Mouse (Mus musculus) common myeloid progenitor, adult 5-6 weeks (primary cell): ENCODE results near the gene Ppp1r9a. TPM values are rescaled to one million over a fixed set of nuclear protein-coding genes. Genes with fewer than 3 reads are reported as not detected.

Source experiments
- ATAC-seq: replicated peaks from 2 replicates; pipeline ENCODE4 v1.8.0; 2016; ENCODE audit warnings: low read depth, mild to moderate bottlenecking, moderate TSS enrichment, inconsistent platforms; ENCODE audit not compliant: poor library complexity, severe bottlenecking
- total RNA-seq: library from RNA; stranded (forward); fragments of 200-1000, 187-1606 nt; gene quantifications from 2 replicates; pipeline ENCODE4 v1.2.3, GENCODE M21; 2017

Gene Ppp1r9a
- total RNA-seq, 1 experiment from 2014 or later = 11.4 TPM

GRCm38 (mm10) chr6:5095365-5095973, 192.8 kb downstream of the Ppp1r9a start:
- ATAC-seq = no peak

DNA sequence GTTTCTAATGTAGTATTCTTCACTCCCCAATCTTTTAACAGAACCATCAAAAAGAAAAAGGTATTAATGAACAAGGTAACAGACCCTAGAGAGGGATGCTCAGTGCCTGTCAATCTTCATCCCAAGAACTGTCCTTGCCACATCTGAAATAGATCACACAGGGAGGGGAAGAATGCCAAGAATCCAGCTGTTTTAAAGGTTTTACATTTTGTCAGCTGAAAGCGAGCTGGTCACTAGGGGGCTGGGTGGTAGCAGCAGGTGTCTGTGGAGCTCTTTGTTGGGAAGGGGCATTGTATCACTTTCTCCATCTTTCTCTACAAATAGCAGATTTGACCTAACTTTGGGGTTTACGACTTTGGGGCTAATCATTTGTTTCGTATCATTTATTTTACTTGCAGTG, 194.6 kb downstream of the Ppp1r9a start:
- no peak for ATAC-seq

GRCm38 (mm10) chr6:5099282-5099681, 196.6 kb downstream of the Ppp1r9a start:
- ATAC-seq = no peak

GRCm38 (mm10) chr6:5099842-5100241, 197.1 kb downstream of the Ppp1r9a start:
- no peak for ATAC-seq

- no peak for ATAC-seq
Measured at GRCm38 (mm10) chr6:5100347-5100746, 197.6 kb downstream of the Ppp1r9a start.

DNA sequence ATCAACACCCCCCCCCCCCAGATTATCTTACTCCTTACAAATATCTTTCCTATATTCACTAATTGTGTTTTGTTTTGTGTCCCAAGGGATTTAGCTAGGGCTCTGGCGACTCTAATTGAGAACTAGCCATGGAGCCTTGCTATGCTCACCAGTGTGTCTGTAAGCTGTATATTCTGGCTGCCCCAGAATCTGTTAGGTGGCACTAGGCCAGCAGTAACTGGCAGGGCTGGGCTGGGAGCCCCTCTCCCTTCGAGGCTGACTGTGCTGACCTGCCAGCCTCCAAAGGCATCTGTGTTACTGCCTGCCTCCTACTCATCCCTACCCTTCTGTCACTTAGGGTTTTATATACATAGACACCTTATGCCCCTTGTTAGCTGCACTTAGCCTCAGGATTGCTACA, 200.0 kb downstream of the Ppp1r9a start:
- ATAC-seq = no peak

GRCm38 (mm10) chr6:5103769-5104168, 201.1 kb downstream of the Ppp1r9a start:
- ATAC-seq = peak; percentile 96

- ATAC-seq = 0 out of 2 replicates have a peak, but pooled peaks have one; percentile 4
Measured at GRCm38 (mm10) chr6:5104238-5104637, 201.5 kb downstream of the Ppp1r9a start.

DNA sequence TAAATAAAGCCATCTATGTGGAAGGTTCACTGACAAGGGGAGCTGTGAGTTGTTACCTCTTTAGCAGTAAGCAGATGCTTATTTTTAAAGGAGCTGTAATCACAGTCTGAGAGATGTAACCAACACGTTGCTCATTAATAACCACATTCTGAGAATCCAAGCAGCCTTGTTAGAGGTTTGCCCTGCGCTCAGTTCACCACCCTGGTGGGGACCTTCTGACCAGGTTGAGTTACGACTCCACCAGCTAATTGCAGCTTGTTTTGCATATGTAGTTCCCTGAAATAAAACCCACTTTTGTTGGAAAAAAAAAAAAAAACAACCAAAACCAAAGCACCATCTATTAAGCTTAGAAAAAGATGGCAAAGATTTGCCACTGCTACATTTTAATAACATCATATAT, 205.8 kb downstream of the Ppp1r9a start:
- ATAC-seq = no peak

- peak; percentile 100 for ATAC-seq
Measured at GRCm38 (mm10) chr6:5109925-5110714, 207.4 kb downstream of the Ppp1r9a start.

GRCm38 (mm10) chr6:5110715-5111048, 208.0 kb downstream of the Ppp1r9a start:
- ATAC-seq = no peak

DNA sequence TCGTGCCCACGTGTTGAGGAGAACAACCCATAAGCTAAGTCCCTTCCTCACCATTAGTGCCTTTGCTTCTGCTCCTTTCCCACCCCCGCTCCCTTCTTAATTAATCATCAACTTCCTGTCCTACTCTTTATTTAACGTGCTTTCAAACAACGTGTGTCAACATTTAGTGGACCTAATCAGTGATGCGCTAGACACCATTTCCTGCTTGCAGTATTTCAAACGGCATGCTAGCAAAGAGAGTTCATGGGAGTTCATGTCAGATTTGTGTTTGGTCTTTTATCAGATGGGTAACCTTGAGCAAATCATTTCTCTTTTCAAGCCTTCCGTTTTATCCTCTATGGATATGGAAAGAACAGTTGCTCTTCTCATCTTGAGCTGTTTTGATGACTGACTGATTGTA, 210.4 kb downstream of the Ppp1r9a start:
- no peak for ATAC-seq

DNA sequence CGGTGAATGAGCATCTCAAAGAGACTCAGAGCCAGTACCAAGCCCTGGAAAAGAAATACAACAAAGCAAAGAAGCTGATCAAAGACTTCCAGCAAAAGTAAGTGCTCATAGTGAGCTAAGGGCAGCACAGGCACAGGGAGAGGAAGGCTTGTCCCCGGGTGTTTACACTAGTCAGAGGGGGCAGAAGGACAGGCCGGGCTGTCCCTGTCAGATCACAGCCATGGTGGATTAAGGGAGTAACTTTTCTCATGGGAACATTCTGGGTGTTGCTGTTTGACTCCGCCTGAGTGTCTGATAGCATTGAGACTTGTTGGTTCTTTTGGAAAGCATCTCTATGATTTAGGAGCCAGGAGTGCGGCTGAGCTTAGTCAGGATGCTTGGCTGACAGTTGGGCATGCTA, 211.0 kb downstream of the Ppp1r9a start:
- ATAC-seq = no peak

DNA sequence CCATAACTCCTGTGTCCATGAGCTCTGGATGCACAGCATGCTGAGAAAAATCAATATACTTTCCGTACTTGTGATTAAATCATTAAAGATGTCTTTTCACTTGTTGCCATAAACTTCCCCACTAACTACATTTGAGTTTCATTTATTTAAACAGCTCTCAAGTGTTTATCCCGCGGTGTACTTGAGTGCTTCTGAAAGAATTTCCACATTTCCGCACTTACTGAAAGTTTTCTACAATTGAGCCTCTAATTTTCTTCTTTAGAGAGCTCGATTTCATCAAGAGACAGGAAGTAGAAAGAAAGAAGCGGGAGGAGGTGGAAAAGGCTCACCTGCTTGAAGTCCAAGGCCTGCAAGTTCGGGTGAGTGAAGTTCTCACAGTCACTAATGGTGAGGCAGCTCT, 212.1 kb downstream of the Ppp1r9a start:
- ATAC-seq = no peak

DNA sequence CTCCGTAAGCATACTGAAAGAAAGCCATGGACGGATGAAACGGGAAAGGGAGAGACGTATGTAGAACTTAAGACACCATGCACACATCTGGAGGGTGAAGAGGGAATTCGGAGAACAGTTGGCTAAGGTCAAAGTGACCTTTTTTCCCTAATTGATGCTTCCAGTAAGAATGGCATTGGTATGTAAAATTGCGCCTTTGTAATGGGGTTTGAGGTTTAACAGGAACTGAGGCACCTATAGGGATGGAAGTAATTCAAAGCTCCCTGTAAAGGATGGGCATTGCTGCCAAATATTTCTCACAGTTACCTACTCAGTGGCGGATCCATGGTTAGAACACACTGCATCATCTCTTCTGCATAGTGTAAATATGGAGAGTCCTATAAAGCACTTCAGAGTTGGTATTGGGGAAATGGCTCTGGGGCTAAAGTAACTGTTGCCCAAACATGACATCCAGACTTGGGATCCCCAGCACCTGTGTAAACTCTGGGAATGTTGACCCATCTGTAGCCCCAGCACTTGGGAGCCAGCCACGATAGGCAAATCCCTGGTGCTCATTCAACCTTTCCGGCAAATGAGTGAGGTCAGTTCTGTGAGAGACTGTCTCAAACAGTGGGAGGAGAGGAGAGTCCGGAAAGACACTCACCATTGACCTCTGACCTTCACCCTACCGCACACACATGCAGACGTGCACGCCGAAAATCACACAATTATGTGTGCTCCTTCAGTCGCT, 216.6 kb downstream of the Ppp1r9a start:
- no peak for ATAC-seq

DNA sequence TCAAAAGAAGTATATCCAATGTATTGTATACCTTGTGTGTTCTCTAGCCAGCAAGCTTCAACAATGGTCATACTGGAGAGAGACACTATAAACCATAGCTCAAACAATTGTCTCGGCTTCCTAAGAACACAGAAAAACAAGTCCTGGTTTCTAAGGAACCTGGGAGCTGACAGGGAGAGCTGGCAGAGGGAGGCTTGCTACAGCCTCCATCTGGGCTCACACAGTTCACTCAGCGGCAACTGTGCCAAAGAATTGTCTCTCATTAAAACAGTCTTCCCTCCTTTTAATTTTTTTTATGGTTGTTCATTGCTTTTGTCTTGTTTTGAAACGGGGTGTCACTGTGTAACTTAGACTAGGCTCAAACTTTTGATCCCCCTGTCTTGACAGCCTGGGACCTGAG, 217.5 kb downstream of the Ppp1r9a start:
- no peak for ATAC-seq

DNA sequence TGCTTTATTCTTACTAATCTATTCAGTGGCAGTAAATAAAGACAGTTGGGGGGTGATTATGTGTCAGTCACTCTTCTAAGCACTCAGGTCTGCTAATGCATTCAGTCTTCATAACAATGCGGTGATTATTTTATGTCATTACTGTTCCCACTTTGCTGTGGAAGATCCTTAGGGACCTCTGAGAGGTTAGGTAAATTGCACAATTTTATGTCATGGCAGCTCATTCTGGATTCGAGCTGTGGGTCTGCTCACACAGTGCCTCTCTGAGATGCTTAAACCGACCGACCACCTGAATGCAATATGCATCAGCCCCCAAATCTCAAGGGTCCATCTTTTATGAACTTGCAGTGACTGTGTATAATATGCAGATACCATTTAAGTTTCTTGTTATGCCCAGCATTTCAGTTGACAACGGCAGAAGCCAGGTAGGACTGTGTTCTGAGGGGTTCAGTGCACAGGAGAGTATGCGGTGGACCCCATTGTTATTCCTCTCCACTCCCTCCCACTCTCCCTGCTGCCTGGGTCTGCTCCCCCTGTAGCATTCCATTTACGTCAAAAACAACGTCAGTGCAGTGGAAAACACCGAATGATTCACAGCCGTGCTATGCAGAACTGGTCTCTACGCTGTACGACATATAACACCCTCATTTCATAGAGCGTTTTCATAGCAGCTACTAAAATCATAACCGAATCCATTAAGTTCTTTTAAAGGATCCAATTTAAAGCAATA, 226.8 kb downstream of the Ppp1r9a start:
- no peak for ATAC-seq

GRCm38 (mm10) chr6:5134986-5135385, 232.3 kb downstream of the Ppp1r9a start:
- no peak for ATAC-seq

- ATAC-seq = no peak
Measured at GRCm38 (mm10) chr6:5136046-5136445, 233.3 kb downstream of the Ppp1r9a start.

GRCm38 (mm10) chr6:5138875-5139631, 236.3 kb downstream of the Ppp1r9a start:
- no peak for ATAC-seq
